Mouse (Mus musculus): ENCODE data around the gene Sat1. TPM values are rescaled to one million over a fixed set of nuclear protein-coding genes. Genes with fewer than 3 reads are reported as not detected.

Sat1 gene
- total RNA-seq, 2 experiments from 2014 or later: 56.1 to 80.4 TPM

DNA sequence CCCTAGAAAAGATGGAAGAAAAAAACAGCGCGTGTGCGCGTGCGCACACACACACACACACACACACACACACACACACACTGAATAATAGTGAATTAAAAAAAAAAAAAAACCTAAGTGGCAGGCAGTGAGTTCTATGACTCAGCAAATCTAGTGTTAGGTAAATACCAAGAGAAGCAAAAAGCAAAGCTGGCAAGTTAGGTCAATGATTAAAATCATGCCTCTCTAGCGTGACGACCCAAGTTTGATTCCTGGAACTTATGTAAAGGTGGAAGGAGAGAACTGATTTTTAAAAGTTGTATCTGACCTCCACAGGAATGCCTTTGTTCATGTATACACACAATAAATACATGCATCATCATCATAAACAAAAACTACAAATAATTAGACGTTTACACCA is 46.4 kb downstream of the Sat1 start:
- DNase-seq (ENCODE audit: low spot score in 2 of 2): no peak

- DNase-seq (ENCODE audit: low spot score in 2 of 2): no peak
Measured at GRCm38 (mm10) chrX:155167667-155168066, 48.6 kb downstream of the Sat1 start.

DNA sequence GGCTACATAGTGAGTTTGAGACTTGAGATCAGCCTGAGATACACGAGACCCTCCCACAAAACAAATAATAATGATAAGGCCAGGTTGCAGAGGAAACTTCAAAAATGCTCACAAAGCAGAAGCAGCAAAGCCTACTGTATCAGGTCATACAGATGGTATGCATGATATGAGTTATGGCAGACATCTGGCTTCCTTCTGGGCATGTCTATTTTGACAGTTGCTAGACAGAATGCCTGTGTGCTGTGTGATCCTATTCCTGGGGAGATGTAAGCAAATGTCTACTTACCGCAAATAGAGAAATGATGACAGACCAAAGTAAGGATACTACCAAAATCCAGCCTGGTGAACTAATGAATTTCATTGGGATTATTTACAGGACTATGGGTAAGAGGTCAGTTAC is 49.9 kb downstream of the Sat1 start:
- no peak for DNase-seq (ENCODE audit: low spot score in 2 of 2)

- no peak for DNase-seq (ENCODE audit: low spot score in 2 of 2)
Measured at GRCm38 (mm10) chrX:155163553-155163952, 52.7 kb downstream of the Sat1 start.

Other genes with a start within 250 kb of the Sat1 start
- gene Magea8, start 220.6 kb downstream of the Sat1 start, total RNA-seq (2021): not detected
- not detected for gene Magea5, start 153.3 kb downstream of the Sat1 start, total RNA-seq (2021)
- not detected for gene Magea1, start 126.7 kb downstream of the Sat1 start, total RNA-seq (2021)
- gene Magea2, start 122.8 kb downstream of the Sat1 start, total RNA-seq (2021): not detected
- not detected for gene Cldn34b2, start 88.0 kb downstream of the Sat1 start, total RNA-seq (2021)
- 10 to 100 TPM; 18.8 to 24.1 TPM for gene Acot9, start 46.0 kb upstream of the Sat1 start, total RNA-seq (2021)
- 10 to 100 TPM; 17.4 to 22.1 TPM for gene Prdx4, start 124.3 kb upstream of the Sat1 start, total RNA-seq (2021)